Mouse (Mus musculus) CD4-positive naive resting alpha-beta T cell, adult 76 days (primary cell): ENCODE measurements around the gene Pgk1. TPM values are rescaled to one million over a fixed set of nuclear protein-coding genes. Genes with fewer than 3 reads are reported as not detected.

ENCODE experiments used
- total RNA-seq: library from RNA; stranded (reverse); gene quantifications from one replicate; pipeline ENCODE4 v1.2.4, GENCODE M21; 2023

The Pgk1 gene
- 86.5 TPM for total RNA-seq

DNA sequence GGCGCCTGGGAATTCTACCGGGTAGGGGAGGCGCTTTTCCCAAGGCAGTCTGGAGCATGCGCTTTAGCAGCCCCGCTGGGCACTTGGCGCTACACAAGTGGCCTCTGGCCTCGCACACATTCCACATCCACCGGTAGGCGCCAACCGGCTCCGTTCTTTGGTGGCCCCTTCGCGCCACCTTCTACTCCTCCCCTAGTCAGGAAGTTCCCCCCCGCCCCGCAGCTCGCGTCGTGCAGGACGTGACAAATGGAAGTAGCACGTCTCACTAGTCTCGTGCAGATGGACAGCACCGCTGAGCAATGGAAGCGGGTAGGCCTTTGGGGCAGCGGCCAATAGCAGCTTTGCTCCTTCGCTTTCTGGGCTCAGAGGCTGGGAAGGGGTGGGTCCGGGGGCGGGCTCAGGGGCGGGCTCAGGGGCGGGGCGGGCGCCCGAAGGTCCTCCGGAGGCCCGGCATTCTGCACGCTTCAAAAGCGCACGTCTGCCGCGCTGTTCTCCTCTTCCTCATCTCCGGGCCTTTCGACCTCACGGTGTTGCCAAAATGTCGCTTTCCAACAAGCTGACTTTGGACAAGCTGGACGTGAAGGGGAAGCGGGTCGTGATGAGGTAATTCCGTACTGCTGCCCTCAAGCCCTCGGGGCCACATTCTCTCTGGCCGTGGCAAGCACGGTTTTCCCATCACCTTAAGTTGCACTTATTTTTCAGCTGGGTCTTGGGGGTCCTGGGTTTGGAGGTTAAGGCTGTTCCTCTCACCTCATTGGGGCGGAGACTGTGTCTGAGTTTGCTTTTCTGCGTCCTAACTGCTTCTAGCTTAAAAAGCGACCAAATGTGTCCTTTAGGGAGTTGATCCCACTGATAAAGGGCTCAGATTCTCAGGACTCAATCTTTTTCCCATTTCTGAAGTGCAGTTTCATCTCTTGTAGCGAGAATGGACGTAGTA is at the start of gene Pgk1:
TSS of gene Pgk1 (plus strand) at position 388 of the 937 bp plus-strand sequence.

DNA sequence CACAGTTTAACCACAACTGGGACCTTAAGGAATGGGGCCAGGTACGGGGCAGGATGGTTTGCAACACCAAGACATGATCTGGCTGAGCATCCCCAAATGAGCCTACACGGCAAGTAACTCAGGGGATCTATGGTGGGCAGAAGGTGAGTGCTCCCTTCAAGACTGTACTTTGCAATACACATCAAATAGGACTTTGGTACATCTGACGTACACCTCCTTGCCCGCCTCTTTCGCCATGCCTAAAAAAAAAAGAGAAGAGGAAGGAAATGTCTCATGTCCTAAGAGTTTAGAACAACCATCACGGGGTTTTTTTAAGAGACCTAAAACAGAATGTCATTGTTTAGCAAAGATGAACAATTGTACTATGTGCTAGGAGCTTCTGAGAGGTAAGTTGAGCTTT is 44.0 kb upstream of the Pgk1 start, which contains the start of gene Tlr13:
TSS of gene Tlr13 (plus strand) at position 269 of the 400 bp plus-strand sequence.

DNA sequence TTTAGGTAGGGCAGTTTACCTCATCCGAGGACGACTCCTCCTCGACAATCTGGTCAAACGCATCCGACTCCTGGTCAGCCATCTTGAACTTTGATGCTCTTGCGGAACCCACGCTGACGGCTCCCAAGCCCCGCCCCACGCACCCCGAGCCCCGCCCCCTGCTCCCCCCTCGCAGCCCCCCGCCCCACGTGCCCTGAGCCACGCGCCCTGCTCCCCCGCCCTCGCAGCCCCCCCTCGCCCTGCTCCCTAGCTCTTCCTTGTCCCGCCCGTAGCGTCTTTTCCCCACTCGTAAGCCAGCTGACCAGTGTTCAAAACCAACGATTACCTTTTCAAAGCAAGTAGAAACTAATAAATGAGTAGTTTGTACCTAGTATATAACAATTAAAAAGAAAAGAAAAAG is 34.2 kb downstream of the Pgk1 start, which contains the start of gene Taf9b:
TSS of gene Taf9b (minus strand) at position 101 of the 400 bp plus-strand sequence.

Other genes with a start within 250 kb of the Pgk1 start
- 31.0 TPM for gene Magt1, start 175.2 kb upstream of the Pgk1 start, total RNA-seq
- 96.9 TPM for gene Cox7b, start 171.4 kb upstream of the Pgk1 start, total RNA-seq
- gene Atp7a, start 159.8 kb upstream of the Pgk1 start, total RNA-seq: 16.1 TPM
- gene Tlr13, start 43.9 kb upstream of the Pgk1 start, total RNA-seq: 0.76 TPM
- 8.5 TPM for gene Taf9b, start 34.1 kb downstream of the Pgk1 start, total RNA-seq
- gene Fnd3c2, start 68.3 kb downstream of the Pgk1 start, total RNA-seq: not detected